Mouse (Mus musculus) ZHBTc4 (cell line): Measurements from ENCODE around the gene Atg14.
"Not testable (repeated sequence)": the region's sequence is repeated elsewhere in the genome, so short reads cannot be mapped to it uniquely, and the experiment has no call there.

Source experiments
- DNase-seq: peaks from one replicate; pipeline ENCODE4 v3.0.0-alpha.2; 2011; ENCODE audit warnings: low read depth, low spot score

The Atg14 gene

DNA sequence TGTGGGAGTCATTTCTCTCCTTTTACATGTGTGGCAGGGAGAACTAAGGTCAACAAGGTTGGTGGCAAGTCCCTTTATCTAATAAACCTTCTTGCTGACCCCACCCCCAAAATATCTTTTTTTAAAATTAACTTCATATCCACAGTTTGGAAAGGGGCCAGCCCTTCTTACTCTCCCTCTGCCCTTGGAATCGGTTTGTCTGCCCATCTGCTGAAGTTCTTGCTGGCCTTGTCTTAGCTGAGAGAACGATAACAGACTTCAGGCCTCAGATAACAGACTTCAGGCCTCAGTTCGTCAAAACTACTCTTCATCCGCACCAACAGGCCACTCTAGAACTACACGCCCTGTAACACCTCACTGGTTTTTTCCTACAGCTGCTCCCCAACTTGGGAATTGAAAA, 26.2 kb downstream of the Atg14 start:
- no peak for DNase-seq

DNA sequence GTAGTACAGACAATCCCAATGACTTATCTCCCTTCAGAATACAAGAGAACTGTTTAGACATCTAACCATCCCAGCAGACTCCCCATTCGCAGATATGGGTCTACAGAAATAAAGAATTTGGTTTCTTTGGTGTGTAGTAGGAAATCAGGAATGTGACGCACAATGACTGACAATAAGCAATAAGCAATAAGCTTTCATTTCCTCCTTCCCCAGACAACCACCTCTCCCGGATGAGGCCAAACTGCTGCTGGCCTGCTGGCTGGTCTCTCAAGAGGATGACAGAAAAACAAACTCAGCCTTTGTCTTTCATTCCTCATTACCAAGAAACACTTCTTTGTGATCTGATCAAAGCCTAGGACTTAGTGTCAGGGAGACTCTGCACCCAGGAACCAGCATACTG, 28.2 kb downstream of the Atg14 start:
- DNase-seq, result no peak

DNA sequence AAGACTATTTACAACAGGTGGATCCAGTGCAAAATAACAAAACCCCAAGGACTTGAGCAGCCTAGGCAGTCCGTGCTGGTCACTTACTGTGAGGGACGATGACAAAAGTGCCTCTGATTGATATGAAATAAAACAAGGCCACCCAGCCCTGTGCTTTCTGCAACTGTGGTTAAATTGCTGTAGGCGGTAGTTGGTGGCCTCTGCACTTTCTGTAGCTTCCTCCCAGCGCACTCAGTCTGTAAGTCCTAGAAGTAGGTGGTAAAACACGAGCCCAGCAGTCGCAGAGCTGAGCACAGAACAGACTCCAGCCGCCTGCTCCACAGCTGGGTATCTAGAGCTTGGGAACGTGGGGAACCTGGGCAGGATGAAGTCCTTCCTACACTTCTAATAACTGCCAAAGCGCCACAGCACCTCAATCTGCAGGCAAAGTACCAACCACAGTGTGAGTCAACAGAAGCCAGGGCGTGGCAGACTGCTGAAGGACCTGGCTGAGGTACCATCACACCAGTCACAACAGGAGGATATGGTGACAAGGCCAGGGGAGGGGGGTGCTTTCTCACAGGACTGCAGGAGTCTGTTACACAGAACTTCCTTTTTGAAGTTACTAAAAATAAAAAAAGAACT, 29.0 kb downstream of the Atg14 start:
- no peak for DNase-seq

DNA sequence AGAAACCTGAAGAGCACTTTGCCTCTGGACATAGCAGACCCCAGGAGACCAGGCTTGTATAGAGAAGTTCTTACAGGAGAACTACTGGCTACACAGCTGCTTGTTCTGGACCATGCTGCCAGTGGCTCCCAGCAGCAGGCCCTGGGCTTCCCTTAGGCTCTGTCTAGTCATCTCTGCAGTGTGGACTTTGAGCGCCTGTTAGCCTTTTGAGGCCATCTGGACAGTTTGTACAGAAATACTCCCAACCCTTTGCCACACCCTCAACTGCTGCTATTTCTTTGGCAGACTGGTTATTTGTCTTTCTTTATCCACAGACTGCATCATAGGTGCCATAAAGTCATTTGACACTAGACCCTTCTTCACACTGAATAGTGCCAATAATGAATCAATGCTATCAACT, 35.4 kb downstream of the Atg14 start:
- DNase-seq, result no peak

DNA sequence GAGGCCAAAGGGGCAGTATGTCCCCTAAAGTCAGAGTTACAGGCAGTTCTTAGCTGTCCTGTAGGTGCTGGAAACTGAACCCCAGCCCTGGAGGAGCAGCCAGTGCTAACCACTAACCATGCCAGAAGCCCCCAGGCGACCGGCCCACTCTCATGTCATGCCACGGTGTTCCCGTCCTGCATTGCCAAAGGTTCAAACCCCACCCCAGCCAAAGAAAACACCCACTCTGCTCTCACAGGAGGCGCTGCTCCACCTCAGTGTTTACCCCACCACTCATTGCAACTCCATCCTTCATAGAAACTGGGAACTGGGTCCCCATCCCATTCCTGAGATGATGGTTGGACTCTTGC, 36.3 kb downstream of the Atg14 start:
- no peak for DNase-seq

DNA sequence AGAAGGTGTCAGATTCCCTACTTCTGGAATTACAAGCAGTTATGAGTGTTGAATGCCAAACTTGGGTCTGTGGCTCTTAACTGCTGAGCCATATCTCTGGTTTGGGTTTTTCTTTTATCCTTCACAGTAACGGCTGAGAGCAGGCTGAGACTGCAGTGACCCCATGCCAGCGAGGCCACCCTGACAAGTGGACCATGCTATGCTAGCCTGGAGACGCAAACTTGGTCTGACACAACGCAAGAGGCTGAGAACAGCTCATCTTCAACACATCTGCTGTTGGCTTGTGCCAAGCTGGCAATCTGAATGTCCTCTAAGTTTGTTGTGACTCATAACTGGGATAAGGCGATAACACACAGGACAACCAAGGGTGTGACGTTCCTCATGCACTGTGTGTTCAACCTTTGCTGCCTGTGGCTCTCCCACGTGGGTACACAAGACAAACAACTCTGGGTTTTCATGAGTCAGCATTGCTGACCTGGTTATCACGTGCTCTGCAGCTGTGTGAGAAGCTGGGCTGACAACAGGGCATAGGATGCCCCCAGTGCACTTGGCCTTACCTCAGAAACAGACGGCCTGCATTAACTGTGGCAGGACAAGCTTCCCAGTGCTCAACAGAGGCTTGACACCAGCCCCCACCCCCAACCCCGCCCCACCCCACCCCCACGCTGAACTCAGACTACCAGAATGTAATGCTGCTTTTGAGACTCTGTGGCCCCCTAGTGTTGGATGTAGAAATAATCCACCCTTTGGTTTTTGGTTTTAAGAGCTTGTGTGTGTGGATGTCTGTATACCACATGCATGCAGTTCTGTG, 36.9 kb downstream of the Atg14 start:
- peak; percentile 83 for DNase-seq

DNA sequence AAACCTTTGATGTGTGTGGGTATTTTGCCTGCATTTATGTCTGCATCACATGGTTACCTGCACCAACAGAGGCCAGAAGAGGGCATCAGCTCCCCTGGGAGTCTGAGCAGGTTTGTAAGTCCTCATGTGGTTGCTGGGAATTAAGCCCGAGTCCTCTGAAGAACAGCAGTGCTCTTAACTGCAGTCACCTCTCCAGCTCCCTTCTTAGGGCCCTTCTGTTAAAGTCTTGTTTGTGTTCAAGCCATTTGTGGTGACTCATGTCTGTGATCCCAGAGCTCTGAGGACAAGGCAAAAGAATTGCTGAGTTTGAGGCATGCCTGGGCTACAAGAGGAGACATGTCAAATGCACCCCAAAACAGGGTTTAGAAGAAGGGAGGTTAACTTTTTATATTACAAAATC, 38.0 kb downstream of the Atg14 start:
- no peak for DNase-seq

DNA sequence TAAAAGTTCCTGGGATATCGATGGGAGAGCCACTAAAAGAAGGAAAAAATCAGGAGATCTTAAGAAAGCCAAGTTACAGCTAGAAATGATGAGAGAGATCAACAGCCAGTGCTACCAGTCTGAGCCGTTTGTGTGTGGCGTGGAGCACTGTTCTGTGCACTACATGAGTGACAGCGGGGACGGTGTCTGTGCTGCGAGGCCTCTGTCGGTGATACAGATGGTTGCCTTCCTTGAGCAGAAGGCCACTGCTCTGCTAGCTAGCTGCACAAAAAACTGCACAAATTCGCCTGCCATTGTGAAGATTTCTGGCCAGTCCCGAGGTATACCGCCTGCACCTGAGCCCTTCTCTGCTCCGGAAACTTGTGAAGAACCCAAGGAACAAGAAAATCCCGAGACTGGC, 40.9 kb downstream of the Atg14 start:
- not testable (repeated sequence) for DNase-seq

DNA sequence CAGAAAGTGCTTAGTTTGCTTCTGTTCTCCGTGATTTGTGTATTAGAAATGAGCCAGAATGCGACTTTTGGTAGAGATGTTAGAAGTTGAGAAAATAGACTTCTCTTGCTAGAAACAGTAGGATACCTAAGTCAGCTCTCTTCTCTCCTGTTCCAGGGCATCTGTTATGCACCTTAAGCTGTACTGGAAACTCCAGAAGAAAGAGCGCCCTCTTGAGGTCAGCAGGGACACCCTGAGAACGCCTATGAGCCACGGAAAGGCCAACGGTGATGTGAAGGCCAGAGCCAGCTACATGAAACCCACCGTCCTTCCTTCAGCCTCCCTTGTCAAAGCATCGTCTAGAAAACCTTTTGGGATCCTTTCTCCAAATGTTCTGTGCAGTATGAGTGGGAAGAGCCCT, 41.4 kb downstream of the Atg14 start:
- DNase-seq, result peak; percentile 87

DNA sequence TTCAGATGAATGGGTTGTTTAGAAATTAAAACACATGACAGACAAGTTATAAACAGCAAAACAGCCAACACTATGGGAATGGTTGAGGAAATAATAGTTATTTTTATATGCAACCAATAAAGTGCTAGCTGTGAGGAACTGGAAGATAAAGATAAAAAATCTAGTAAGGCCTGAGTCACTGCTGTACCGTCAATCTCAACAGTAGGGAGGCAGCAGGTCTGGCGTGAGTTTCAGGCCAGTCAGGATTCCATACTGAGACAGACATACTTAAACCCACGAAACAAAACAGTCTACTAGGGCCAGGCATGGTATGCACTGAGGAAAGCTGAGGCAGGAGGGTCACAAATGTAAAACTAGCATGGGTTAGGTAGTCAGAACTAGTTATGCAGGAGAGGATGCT, 42.2 kb downstream of the Atg14 start:
- DNase-seq, result no peak

DNA sequence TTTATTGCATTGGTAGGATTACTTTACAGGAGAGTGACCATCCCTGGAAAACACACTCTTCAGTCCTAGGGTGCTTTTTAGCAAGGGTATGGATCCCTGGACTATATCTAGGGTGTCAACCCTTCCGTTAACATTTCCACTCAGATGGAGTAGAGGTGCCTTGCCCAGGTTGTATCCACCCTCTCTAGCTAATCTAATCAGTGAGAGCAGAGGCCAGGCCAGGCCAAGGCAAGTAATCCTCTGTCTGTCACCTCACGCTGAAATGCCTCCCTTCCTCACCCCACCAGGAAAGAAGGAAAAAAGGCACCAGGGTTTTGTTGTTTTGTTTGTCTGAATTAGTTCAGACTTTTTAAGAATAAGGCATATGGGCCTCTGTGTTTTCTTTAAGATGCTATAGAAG, 42.6 kb downstream of the Atg14 start:
- no peak for DNase-seq

DNA sequence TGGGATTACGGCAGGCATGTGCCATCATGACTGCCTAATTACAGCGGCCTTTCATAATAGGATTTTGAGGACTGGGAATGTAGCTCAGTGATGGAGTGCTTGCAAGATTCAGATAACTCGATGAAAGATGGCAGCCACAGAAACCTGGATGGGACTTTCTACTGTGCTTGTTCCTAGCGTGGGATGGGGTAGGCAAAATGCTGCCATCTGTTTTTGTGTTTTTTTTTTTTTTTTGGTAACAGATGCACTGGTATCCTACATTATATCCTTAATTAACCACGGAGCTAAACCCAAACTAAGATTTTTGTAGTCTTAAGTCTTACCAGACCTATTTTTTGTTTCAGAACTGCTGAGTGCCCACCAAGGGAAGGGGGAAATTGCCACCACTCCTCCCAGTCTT, 44.6 kb downstream of the Atg14 start:
- DNase-seq, result no peak

DNA sequence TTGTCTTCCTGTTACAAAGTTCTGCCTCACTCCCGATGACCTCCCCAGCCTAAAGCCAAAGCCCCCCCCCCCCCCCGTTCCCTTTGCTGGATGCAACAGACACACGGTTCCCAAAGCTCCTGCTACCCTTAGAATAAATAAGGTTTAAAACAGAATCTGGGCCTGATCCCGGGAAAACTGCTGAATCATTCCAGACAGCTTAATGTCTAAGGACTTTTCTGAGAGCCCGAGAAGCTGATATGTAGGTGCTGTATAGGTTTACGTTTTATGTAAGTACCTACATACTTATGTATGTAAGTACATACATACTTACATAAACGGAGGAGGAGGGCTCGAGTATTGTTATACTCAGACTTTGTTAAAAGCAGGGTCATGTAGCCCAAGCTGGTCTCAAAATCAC, 45.1 kb downstream of the Atg14 start:
- DNase-seq, result no peak

DNA sequence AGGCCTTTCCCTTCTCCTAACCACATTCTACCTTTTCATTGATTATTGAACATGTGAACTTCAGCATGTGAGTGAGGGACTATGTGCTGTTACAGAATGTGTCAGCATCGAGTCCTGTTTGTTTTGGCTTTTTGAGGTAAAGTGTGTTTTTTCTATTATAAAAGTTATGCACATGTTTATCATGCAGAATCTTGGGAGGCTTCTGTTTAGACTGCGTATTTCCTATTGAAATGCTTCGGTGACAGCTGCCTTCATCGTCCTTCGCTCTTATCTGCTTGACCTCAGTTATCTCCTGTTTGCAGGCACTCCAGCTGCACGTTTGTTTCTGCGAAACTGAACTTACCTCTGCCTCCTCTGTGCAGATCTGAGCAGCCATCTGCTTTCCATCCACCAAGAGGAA, 48.1 kb downstream of the Atg14 start:
- no peak for DNase-seq

DNA sequence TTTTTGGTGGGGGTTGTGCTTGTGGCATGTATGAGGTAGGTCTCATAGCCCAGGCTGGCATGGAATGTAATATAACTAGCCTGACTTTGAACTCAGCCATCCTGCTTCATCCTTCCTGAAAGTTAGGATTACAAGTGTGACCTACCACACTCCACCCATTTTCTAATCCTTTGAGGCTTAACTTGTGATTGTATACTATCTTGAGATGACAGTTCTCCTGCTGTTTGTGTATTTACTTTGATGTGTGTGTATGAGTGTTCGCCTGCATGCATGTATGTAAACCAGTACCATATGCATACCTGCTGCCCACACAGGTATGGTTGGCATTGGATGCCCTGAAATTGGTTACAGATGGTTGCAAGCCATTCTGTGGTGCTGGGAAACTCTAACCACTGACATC, 48.8 kb downstream of the Atg14 start:
- DNase-seq, result no peak

DNA sequence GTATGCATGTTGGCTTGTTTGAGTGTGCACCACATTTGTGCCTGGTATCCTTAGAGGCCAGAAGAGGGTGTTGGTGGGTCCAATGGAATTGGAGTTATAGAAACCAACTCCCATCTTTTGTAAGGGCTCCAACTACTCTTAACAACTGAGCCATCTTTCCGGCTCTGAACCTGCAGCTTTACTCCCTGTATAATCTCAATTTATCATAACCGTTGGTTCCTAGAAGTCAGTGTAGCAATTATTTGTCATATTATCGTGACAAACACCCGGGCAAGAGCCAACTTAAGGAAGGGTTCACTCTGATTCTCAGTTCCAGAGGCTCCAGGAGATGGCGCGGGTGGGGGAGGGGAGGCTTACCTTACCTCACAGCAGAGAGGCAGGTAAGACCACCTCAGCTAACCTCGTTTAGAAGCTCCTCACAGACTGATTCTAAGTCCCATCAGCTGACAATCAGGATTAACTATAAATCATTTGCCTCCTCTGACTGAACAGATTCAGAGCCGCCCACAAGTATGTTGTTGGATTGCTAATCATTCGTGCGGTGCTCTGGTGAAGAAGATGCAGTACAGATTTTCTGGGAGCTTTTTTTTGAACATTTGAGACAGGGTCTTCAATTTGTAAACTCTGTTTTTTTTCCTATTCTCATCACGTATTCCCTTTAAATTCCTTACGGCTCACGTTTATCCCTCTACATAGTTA, 49.5 kb downstream of the Atg14 start:
- no peak for DNase-seq

DNA sequence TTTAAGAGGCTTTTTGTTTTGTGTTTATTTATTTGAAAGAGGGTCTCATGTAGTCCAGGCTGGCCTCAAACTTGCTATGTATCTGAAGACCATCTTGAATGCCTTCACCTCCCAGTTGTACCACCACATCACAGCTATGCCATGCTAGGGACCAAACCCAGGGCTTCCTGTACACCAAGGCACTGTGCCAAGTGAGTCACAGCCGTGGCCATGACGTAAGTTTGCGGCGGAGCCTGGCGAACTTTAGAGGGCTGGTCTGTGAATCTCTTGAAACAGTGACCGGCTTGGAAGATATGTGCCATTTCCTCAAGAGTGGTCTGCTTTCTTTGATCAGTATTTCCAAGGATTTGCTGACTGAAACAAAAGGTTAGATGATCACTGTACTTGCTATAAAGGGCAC, 51.8 kb downstream of the Atg14 start:
- no peak for DNase-seq

DNA sequence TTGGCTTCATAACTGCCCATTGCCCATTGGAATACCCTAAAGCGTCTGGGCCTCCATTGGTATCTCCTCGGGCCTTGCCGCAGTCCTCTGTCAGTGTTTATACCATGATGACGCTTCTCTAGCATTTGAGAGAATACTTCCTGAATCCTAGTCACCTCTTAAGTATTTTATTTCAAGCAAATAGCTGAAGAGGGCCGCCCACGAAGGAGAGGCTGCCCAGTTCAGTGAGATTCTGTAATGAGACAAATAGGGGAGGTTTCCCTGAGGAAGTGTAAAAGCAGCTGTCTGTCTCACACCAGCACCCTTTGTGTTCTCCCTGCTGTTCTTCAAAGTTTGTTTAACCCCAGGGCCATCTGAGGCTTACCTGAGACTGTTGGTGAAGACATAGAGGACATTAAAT, 53.7 kb downstream of the Atg14 start:
- no peak for DNase-seq

DNA sequence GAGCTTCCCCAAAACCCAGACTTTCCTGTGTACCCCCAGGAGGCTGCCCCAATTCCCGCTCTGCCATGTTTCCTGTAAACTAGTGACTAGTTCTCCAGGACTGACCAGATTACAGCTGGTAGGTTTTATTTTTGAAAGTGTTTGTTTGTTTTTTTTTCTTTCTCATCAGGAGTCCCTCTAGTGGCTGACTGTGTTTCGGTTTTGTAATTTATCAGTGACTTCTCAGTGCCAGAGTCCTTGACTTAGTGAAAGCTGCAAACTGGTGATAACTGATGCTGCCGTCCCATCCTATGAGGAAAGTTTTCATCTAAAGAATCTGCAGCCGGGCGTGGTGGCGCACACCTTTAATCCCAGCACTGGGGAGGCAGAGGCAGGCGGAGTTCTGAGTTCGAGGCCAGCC, 54.8 kb downstream of the Atg14 start:
- no peak for DNase-seq

DNA sequence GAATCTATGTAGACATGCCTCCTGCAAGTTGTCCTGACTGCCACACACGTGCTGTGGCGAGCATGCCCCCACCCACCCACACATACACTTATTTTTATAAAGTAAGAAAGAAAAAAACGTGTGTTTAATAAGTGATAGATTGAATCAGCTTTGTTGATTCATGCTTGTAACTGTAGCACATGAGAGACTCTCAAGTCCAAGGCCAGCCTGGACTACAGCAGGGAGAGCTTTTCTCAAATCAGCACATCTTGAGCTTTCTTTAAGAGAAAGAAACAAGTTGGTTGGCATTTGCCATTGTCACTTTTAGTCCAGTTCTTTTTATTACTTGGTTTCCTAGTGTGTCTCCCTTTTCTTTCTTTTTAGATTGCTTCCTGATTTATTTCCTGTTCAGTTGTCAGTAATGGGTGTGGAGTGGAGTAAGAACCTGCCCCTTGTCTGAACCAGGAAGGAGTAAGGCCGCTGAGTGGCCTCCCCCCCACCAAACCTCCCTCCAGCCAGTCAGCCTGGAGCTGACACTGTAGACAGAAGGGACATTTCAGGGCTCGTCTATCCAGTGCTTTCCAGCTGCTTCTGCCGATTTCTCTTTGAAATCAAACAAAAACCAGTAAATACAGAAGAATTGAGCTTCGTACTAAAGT, 55.5 kb downstream of the Atg14 start:
- DNase-seq, result peak; percentile 49

DNA sequence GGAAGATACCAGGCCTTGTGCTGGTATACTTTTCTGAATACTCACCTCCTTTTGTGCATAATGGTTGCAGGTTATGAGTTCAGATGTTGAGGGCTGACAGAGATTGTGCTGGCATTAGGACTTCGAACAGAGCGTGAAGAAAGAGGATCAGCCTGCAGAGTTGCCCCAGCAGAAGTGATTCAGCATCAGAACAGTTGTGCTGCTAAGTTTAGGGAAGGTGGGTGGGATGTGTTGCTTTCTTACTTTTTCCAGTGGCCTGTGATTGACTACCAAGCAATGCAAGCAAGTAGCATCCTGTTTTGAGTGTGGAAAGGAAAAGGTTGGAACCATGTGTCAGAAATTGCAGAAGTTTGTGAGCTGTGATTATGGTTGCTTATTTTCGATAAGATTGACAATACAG, 56.8 kb downstream of the Atg14 start:
- no peak for DNase-seq

DNA sequence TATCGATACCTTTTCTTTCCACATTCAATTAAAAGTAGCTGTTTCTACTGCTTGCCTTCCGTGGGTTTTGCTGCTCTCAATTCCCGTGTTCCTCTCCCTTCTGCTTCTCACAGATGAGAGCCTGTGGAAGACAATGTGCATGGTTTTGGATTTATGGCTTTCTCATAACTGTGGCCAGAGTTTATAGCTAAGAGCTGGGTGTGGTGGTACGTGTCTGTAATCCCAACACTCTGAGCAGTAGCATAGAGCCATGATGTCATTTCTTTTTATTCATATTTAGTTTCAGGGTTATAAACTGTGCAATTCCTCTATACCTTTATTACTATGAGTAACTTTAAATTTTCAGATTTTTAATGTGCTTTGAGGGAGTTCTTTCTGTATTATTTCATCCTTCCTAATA, 60.2 kb downstream of the Atg14 start:
- DNase-seq, result no peak

DNA sequence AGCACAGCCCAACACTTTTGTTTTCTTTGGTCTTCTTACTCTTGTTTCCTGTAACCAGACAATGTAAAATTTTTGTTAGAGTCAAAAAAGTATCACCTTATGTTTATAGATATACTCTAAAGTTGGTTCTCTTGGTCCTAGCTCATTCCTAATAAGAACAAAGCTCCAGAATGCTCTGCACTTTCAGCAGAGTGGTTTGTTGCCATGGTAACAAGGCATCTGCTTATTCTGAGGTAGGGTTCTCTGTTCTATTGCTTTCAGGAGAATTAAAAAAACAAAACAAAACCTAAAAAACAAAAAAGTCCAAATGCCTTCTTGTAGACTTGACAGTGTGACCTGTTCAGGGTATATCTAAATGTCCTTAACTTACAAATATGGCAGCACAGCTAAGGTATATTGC, 62.4 kb downstream of the Atg14 start:
- DNase-seq, result no peak
